Mouse (Mus musculus): ENCODE data around the gene Xylt2. TPM values are rescaled to one million over a fixed set of nuclear protein-coding genes. Genes with fewer than 3 reads are reported as not detected.

Gene Xylt2
- polyA plus RNA-seq, 1 experiment from 2014 or later, result 15.4 TPM

Other genes starting within 250 kb of the Xylt2 start
- 12.8 and 14.7 TPM in 2 replicates for gene Cacna1g, start 203.3 kb downstream of the Xylt2 start, polyA plus RNA-seq (2015; fragmentation: Nextera tagmentation; extraction: Ambion mirVana)
- gene Spata20, start 191.3 kb downstream of the Xylt2 start, polyA plus RNA-seq (2015; fragmentation: Nextera tagmentation; extraction: Ambion mirVana), result 0.28 and 0.42 TPM in 2 replicates
- gene Epn3, start 177.5 kb downstream of the Xylt2 start, polyA plus RNA-seq (2015; fragmentation: Nextera tagmentation; extraction: Ambion mirVana), result 1.1 and 1.5 TPM in 2 replicates
- gene Mycbpap, start 155.8 kb downstream of the Xylt2 start, polyA plus RNA-seq (2015; fragmentation: Nextera tagmentation; extraction: Ambion mirVana), result 2.0 and 2.8 TPM in 2 replicates
- 9.4 and 10.4 TPM in 2 replicates for gene Rsad1, start 128.3 kb downstream of the Xylt2 start, polyA plus RNA-seq (2015; fragmentation: Nextera tagmentation; extraction: Ambion mirVana)
- 1.2 and 1.8 TPM in 2 replicates for gene Chad, start 112.5 kb downstream of the Xylt2 start, polyA plus RNA-seq (2015; fragmentation: Nextera tagmentation; extraction: Ambion mirVana)
- gene Acsf2, start 75.6 kb downstream of the Xylt2 start, polyA plus RNA-seq (2015; fragmentation: Nextera tagmentation; extraction: Ambion mirVana), result 1.1 and 3.2 TPM in 2 replicates
- 148 and 163 TPM in 2 replicates for gene Lrrc59, start 47.7 kb downstream of the Xylt2 start, polyA plus RNA-seq (2015; fragmentation: Nextera tagmentation; extraction: Ambion mirVana)
- 146 and 154 TPM in 2 replicates for gene Mrpl27, start 23.7 kb downstream of the Xylt2 start, polyA plus RNA-seq (2015; fragmentation: Nextera tagmentation; extraction: Ambion mirVana)
- 2.3 and 5.3 TPM in 2 replicates for gene Eme1, start 23.6 kb downstream of the Xylt2 start, polyA plus RNA-seq (2015; fragmentation: Nextera tagmentation; extraction: Ambion mirVana)
- gene Gm11541, start 27.0 kb upstream of the Xylt2 start, polyA plus RNA-seq (2015; fragmentation: Nextera tagmentation; extraction: Ambion mirVana), result 0.24 TPM in 1 of 2 replicates, not detected in the other
- gene Cdc34b, start 64.3 kb upstream of the Xylt2 start, polyA plus RNA-seq (2015; fragmentation: Nextera tagmentation; extraction: Ambion mirVana), result not detected in 2 replicates
- not detected in 2 replicates for gene Tmem92, start 105.2 kb upstream of the Xylt2 start, polyA plus RNA-seq (2015; fragmentation: Nextera tagmentation; extraction: Ambion mirVana)

All from neural tube, embryonic 15.5 days (tissue).